Mouse (Mus musculus) lung, postnatal 4 days (tissue): ENCODE data around the gene Olfr361.
"Not testable (repeated sequence)": the region's sequence is repeated elsewhere in the genome, so short reads cannot be mapped to it uniquely, and the experiment has no call there.

Experiments used
- DNase-seq, 2 experiments: peaks; one replicate each; pipeline ENCODE4 v3.0.0; 2021

Gene Olfr361

DNA sequence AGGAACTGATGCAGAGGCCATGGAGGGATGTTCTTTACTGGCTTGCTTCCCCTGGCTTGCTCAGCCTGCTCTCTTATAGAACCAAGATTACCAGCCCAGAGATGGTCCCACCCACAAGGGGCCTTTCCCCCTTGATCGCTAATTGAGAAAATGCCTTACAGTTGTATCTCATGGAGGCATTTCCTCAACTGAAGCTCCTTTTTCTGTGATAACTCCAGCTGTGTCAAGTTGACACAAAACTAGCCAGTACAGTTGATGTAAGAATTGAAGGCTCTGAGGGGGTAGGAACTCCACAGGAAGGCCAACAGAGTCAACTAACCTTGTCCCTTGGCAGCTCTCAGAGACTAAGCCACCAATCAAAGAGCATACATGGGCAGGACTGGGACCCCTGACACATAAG is at the start of gene Olfr361:
Gene Olfr361, minus strand, starts transcription at position 101 of the 400 bp plus-strand sequence.
- not testable (repeated sequence) for DNase-seq

- DNase-seq: no peak
These were observed 28.7 kb upstream of the Olfr361 start, which contains the start of gene Olfr362 for GRCm38 (mm10) chr2:37117810-37118209. Gene Olfr362 (minus strand): TSS chr2:37117910.

DNA sequence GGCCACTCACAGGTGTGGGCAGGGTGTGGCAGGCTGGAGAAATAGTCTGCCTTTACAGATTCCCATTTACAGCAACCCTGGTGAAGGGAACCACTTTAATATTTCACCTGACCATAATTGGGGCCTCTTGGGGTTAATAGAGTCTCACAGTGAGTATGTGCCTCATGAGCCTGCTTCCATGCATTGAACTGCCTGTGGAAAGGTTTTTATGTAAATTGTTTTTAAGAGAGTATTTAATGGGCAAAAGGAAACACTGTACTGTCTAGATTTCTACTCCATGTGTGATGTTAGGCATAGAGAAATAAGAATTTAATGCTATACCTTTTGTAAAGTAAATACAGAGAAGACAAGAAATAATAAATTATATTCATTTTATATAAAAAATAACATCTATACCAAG is 23.6 kb downstream of the Olfr361 start, which contains the start of gene Olfr360:
Gene Olfr360, plus strand, starts transcription at position 301 of the 400 bp plus-strand sequence.
- no peak for DNase-seq
